Mouse (Mus musculus) embryo, embryonic 10 days (tissue): Measurements from ENCODE around the gene Samd4.
"Not testable (repeated sequence)": the region's sequence is repeated elsewhere in the genome, so short reads cannot be mapped to it uniquely, and the experiment has no call there.

Experiments used
- DNase-seq: peaks from one replicate; pipeline ENCODE4 v3.0.0-alpha.2; 2015; ENCODE audit warnings: low spot score

Samd4 gene

DNA sequence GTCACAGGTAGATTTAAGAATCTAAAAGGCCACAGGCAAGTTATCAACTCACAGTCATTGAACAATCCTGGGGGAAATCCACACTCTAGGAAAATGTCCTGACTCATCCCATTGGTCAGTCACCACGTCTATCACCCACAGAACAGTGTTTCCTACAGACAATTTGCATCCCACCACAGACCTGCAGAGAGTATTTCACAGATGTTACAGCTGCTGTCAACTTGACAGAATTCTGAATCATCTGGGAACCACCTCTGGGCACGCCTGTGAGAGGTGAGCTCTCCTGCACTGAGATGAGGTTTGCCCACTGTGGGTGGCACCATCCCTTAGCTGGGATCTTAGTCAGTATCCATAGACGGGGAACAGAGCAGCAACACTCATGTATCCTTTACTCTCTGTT is 224.8 kb downstream of the Samd4 start:
- no peak for DNase-seq

DNA sequence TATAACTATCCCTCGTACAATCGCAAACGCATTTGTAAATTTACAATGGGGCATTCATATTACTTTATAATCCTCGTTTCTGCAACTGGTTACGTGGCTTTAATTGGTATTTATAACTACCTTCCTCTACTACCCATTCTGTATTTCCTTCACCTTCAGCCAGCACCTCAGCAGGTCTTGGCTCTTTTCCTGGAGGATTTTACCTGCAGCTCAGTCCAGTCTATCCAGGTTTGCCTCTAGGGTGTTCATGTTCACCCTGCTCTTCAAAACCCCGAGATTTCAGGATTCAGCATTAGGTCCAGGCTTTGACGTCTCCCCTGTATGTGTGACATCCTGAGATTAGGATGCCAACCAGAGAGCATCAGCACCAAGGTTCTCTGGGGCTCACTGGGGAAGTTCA is 227.7 kb downstream of the Samd4 start:
- DNase-seq, result not testable (repeated sequence)

DNA sequence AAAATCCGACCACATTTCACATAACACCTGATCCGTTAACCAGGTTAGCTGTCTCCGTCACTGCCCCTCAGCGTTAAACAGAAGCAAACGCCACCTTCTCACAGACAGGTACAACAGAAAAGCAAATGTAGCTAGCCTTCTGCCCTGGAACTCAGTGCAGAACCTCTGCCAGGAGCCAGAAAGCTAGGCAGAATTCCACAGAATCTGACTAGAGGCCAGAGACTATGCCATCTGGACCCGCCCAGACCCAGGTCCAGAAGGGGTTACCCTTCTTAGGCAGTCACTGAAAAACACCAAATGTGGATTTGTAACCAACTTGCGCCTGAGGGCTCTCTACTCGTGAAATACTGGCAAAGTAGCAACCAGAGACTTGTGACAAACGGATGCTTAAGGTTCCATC is 228.7 kb downstream of the Samd4 start:
- no peak for DNase-seq

DNA sequence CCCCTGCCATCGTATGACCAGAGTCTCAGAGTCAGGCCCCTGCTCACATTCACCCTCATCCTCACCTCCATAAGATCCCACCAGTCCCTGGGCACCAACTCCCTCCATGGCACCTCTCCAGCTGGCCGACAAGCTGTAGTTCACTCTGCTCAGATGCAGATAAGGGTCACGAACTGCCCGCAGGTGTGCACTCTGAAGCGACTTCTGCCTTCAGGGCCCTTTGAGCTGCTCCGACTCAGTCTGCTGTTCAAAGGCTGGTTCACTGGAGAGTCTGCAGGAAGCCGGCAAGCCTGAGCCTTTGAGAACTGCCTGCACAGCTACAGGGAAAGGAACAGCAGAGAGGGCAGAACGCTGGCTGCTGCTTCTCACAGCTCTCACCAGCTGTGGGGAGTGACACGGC is 232.5 kb downstream of the Samd4 start:
- no peak for DNase-seq

DNA sequence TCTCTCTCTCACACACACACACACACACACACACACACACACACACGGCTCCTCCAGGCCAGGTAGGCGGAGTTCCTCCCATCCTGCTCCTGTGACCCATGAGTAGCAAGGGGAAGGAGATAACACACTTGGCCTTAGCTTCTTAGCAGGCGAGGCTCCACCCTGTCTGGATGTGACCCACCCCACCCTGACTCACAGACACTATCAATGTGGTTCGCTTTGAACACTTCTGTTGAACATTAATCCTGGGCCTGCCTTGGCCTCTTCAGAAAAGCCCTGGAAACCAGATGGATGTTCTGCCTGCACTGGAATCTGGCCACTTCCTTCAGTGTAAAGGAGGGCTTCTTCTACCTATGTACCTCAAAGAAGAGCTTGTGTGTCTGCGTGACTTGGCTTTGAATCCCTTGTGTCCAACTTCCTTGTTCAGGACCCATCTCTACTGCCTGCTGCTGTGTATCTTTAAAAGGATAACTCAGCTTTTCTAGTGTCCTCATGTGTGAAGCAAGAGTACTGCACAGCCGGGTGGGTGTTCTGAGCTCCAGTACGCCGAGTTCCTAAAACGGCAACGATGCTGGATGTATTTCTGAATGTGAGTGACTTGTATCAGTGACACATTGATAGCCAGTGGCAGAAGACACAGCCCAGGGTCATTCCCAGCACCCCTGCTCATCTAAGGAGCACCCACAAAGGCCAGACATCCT is 233.6 kb downstream of the Samd4 start:
- DNase-seq, result no peak

DNA sequence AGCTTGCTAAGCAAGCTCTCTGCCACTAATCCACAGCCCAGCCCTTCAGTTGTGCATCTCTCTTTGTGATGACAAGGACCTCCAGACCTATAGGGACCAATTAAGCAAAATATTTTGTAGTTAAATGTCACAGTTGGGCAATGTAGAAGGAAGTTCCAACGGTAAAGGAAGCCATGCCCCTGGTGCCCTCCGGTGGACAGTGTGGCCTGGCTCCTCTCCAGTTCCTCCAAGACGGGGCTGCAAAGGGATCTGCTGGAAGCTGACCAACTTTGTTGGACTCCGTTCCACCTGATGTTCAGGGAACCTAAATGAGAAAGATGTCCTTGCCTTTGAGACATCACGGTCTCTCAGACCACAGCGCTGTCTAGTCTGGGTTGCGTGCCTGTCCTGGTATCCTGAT is 234.9 kb downstream of the Samd4 start:
- DNase-seq, result no peak

DNA sequence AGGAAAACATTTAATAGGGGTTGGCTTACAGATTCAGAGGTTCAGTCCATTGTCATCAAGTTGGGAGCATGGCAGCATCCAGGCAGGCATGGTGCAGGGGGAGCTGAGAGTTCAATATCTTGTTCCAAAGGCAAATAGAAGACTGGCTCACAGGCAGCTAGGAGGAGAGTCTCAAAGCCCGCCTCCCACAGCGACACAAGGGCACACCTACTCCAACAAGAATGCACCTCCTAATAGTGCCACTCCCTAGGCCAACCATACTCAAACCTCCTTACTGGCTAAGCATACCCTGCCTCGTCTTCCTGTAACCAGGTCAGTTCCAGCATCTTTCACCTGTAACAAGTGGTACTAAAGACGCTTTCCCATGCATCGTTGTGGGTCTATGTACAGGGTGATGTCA is 245.3 kb downstream of the Samd4 start:
- no peak for DNase-seq

DNA sequence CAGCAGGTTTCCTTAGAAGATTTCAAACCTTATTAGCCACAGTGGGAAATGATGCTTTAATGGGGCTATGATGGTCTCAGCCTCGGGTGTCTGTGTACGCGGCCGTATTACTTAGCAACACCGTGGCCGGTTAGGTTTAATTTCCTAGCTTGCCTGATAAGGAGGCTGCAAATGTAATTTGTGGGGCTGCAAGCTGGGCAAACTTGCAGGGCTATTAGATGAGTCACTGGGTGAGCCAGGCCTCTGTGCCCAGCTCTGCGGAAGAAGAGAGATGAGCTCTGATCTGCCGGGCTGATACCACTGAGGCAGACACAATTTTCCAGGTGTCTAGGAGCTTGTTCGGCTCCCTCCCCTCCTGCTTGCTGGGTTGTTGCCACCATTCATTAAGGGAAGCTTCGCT is 251.3 kb downstream of the Samd4 start:
- DNase-seq, result no peak

DNA sequence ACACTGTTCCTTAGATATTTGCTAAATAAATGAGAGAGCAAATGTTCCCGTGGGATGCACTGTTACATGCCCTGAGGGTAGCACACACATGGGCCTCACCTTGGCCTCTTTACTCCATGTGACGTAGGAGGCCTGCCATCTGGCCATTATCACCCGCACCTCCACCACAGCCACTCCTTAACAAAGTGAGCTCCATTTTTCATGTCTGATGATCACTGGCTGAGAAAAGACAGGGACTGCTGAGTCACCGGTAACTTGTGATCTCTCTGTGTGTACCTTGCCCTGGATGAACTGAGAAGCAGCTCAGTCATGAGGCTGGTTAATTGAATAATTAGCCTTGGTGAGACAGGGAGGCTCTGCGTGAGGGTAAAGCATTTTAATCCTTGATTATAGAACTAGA is 254.0 kb downstream of the Samd4 start:
- DNase-seq, result no peak

DNA sequence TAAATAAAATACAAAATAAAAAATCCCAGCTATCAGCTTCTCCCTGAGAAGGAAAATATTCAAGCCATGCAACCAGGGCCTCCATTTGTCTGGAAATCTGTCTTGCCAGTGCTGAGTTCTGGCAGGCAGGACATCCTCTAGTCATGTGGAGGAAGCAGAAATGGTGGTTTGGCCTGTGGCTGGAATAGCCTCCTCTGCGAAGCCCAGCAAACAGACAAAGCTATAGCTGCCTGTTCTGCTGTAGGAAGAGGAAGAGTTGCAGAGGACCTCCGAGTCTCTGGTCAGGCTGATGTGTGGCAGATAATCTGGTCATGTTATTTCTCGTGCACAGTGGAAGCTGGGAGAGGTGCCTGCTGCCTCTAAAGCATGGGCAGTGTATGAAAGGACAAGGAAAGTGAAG is 256.2 kb downstream of the Samd4 start:
- no peak for DNase-seq

DNA sequence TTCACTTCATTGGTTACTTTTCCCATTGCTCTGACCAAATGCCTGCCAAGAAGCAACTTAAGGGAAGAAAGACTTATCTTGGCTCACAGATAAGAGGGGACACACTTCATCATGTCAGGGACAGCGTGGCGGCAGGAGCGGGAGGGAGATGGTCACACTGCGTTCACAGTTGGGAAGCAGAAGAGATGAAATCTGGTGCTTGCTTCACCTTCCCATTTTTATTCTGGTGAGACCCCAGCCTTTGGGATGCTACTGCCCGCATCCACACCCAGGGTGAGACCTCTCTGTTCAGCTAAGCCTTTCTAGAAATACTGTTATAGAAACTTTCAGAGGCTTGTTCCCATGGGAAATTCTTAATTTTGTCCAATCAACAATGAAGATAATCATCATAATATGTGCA is 261.7 kb downstream of the Samd4 start:
- DNase-seq, result no peak

DNA sequence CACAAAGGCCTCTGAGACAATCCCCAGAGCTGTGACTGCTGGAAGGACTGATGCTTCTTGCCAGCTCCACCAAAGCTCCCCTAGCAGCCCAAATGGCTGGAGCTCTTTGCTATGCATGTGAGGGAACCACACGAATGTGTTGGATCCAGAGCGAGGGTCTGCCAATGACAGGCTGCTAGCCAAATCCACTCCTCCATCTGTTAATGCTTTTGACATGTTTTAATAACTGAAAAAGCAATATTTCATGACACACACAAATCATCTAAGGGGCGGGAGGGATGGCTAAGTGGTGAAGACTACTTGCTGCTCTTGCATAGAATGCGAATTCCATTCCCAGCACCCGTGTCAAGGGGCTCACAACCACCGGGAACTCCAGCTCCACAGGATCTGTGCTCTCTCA is 268.7 kb downstream of the Samd4 start:
- no peak for DNase-seq

DNA sequence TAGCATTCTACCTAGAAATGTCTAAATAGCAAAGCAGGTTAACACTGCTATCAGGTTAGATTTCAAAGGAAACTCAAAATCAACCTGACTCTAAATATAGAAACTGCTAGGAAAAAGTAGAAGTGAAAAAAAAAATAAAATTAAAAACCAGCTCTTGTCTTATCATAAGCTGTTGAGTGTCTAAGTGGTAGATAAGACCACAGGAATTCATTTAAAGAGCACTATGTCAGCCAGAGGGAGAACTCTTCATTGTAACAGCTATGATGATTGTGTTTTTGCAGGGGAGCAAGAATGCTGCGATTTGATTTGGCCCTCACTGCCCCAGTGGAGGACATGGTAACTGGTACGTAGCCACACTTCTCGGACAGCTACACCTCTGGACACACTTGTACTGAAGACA is 271.6 kb downstream of the Samd4 start:
- no peak for DNase-seq
